Mouse (Mus musculus) liver, embryonic 14 days (tissue): ENCODE measurements around the gene Olfr1311. TPM values are rescaled to one million over a fixed set of nuclear protein-coding genes. Genes with fewer than 3 reads are reported as not detected.

Experiments
- polyA plus RNA-seq: library from polyadenylated mRNA; depleted of rRNA; stranded (reverse); fragments of >200 nt; gene quantifications from 2 replicates; pipeline ENCODE4 v1.2.3, GENCODE M21; 2012; rRNA removed

Olfr1311 gene
- not detected in 2 replicates for polyA plus RNA-seq

DNA sequence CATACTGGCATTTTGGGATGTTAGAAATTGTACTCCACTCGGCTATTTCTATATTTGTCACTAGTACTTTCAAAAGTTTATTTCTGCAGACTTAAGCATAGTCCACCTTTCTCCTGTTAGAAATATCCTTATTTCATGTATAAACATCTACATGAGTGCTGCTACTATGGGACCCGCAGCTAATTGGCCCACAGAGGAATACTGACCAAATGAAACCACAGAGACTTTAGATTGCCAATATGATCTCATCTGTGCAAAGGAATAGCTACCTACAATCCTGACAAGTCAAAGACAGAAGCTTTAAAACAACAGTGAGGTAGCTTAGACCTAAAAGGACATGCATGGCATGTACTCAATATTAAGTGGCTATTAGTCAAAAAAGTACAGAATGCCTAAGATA lies at the start of gene Olfr1311:
Gene Olfr1311, minus strand, starts transcription at position 101 of the 400 bp plus-strand sequence.

DNA sequence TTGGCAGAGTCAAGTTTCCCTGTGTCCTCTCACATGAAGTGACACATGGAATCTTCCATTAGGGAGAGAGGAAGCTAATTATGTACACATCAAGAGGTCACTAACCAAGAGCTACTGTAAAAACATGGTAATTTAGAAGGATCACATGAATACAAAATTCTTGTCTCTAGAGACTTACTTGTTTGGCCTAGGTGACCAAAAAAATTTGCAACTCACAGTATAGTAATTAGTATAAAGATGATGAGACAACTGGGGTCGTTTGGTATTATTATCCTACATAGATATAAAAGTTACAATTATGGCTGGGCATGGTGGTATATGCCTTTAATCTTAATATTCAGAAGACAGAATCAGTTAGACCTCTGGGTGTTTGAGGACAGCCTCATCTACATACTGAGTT lies 25.9 kb upstream of the Olfr1311 start, which contains the start of gene Olfr1312:
Gene Olfr1312, minus strand, starts transcription at position 101 of the 400 bp plus-strand sequence.

DNA sequence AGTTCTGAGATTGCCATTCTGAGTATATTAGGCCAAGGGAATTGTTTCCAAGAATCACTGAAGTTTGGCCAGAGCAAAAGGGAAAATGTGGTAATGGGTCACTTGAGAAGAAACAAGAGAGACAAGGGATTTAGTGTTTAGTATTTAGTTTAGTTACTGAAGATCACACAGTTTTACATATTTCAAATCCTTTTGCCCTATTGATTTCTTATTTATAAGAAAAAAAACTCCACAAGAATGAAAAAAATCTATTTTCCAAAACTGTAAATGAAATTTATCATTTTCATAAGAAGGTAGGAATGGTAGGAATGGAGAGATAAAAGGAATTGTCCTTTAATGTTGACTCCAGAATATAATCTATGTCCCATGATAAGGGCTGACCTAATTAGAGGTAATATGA lies 11.6 kb downstream of the Olfr1311 start, which contains the start of gene Olfr1310:
Gene Olfr1310, minus strand, starts transcription at position 101 of the 400 bp plus-strand sequence.

DNA sequence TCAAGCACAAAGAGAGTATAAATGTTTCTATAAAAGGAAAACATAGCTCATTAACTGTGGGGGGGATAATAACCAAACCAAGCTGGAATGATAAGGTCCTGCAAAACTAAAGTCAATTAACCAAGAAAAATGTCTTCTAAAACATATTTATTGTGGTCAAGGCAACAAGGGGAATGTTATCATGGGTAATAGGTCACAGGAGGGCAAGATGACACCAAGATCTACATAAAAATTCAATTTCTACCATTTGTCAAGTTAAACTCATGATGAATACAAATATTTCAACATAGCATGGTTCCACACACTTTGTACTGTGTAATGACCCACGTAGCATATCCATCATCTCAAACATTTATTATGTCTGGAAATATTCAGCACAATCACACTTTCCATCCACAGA lies 34.0 kb downstream of the Olfr1311 start, which contains the start of gene Olfr1309:
Gene Olfr1309, minus strand, starts transcription at position 101 of the 400 bp plus-strand sequence.

Other genes starting within 250 kb of the Olfr1311 start
- gene Olfr1302, start 247.0 kb downstream of the Olfr1311 start, polyA plus RNA-seq: not detected in 2 replicates
- gene Olfr1303, start 204.1 kb downstream of the Olfr1311 start, polyA plus RNA-seq: not detected in 2 replicates
- gene Olfr1305, start 147.3 kb downstream of the Olfr1311 start, polyA plus RNA-seq: not detected in 2 replicates
- not detected in 2 replicates for gene Olfr1306, start 108.1 kb downstream of the Olfr1311 start, polyA plus RNA-seq
- not detected in 2 replicates for gene Olfr1307, start 75.0 kb downstream of the Olfr1311 start, polyA plus RNA-seq
- gene Olfr1308, start 59.5 kb downstream of the Olfr1311 start, polyA plus RNA-seq: not detected in 2 replicates
- not detected in 2 replicates for gene Olfr1309, start 34.1 kb downstream of the Olfr1311 start, polyA plus RNA-seq
- not detected in 2 replicates for gene Olfr1310, start 11.7 kb downstream of the Olfr1311 start, polyA plus RNA-seq
- gene Olfr1312, start 25.8 kb upstream of the Olfr1311 start, polyA plus RNA-seq: not detected in 2 replicates
- not detected in 2 replicates for gene Olfr1313, start 53.4 kb upstream of the Olfr1311 start, polyA plus RNA-seq
- not detected in 2 replicates for gene Olfr1314, start 72.4 kb upstream of the Olfr1311 start, polyA plus RNA-seq
- not detected in 2 replicates for gene Olfr1315-ps1, start 91.0 kb upstream of the Olfr1311 start, polyA plus RNA-seq
- not detected in 2 replicates for gene Olfr1316, start 110.6 kb upstream of the Olfr1311 start, polyA plus RNA-seq
- not detected in 2 replicates for gene Olfr1317, start 115.9 kb upstream of the Olfr1311 start, polyA plus RNA-seq
- gene Olfr1318, start 129.8 kb upstream of the Olfr1311 start, polyA plus RNA-seq: not detected in 2 replicates
- 2.4 and 3.2 TPM in 2 replicates for gene Lpcat4, start 215.1 kb upstream of the Olfr1311 start, polyA plus RNA-seq
- not detected in 2 replicates for gene Nutm1, start 234.9 kb upstream of the Olfr1311 start, polyA plus RNA-seq
- gene Nop10, start 237.5 kb upstream of the Olfr1311 start, polyA plus RNA-seq: 80.4 and 90.1 TPM in 2 replicates
- 9.9 and 10.4 TPM in 2 replicates for gene Slc12a6, start 241.4 kb upstream of the Olfr1311 start, polyA plus RNA-seq
- gene Gm21985, start 241.9 kb upstream of the Olfr1311 start, polyA plus RNA-seq: 0.01 TPM in 1 of 2 replicates, not detected in the other